Mouse (Mus musculus) stomach, postnatal 0 days (tissue): ENCODE results near the gene Igbp1.

Experiments
- CTCF ChIP-seq: IDR thresholded peaks from 2 replicates; pipeline ENCODE4 v1.5.1; 2016; ENCODE audit warnings: antibody characterized with exemption, low read depth, mild to moderate bottlenecking, moderate library complexity
- EP300 ChIP-seq: optimal IDR thresholded peaks from 2 replicates; pipeline ENCODE3; 2016; ENCODE audit warnings: antibody characterized with exemption

DNA sequence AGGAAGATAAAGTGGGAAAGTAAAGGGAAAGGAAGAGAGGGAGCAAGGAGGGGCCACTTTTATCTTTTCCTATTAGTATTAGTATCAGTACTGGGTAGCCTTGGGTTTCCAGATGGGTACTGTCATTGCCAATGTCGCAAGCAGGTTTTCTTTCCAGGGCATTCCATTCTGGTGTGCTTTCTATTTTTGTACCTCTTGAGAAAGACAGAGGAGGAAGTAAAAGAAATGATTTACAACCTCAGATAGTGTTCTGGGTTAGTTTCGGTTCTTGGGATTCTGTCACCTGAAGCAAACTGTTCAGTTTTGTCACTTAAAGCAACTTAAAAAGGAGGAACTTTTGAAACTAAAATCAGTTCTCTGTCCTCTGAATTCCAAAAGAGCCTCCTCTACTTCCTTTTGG, 24.4 kb downstream of the Igbp1 start:
- TF ChIP-seq CTCF (no peak), EP300 (no peak)
